Mouse (Mus musculus) ES-Bruce4 (cell line): ENCODE data around the gene Psma6.

Source experiments
- CTCF ChIP-seq: IDR thresholded peaks from one replicate; pipeline ENCODE4 v1.8.1; 2011; ENCODE audit warnings: low read depth, low read length
- EP300 ChIP-seq: IDR thresholded peaks from 2 replicates; pipeline ENCODE4 v1.6.1; 2011; ENCODE audit warnings: low read depth, low read length; ENCODE audit not compliant: insufficient read depth
- POLR2A ChIP-seq: IDR thresholded peaks from one replicate; pipeline ENCODE4 v1.8.1; 2011; ENCODE audit warnings: low read length; ENCODE audit not compliant: insufficient read depth

DNA sequence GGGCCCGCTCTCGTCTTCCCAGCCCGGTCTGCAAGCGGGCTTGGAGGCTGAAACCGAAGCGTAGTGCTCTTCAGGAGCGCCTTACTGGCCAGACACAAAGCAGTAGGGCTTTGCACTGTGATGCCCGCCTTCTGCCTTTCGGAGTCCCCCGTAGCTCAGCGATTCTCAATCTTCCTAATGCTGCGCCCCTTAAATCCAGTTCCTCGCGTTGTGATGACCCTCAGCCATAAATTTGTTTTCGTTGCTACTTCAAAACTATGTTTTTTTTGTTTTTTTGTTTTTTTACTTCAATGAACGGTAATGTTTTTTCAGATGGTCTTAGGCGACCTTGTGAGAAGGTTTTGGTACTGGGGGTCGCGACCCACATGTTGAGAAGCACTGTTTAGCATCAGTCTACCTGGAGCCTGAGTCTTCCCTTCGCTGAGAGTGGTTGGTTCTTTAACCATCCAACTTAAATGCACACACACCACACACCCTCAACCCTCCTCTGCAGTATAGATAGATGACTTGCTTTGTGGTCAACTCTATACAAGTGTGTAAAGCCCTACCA is 15.2 kb downstream of the Psma6 start:
- TF ChIP-seq CTCF, result no peak
- no peak for TF ChIP-seq POLR2A
- no peak for TF ChIP-seq EP300
